Mouse (Mus musculus) liver, embryonic 16.5 days (tissue): ENCODE data around the gene Tlr7. TPM values are rescaled to one million over a fixed set of nuclear protein-coding genes. Genes with fewer than 3 reads are reported as not detected.

ENCODE experiments used
- ATAC-seq: fragments of 200-750 bp; cut with Nextera tagmentation; 2 replicates; pipeline ENCODE4 v1.8.0; 2017; ENCODE audit warnings: low read depth, mild to moderate bottlenecking, moderate number of reproducible peaks, moderate library complexity
- H3K27ac ChIP-seq: fragments of 300-500 bp; sonication (generic); 2 replicates; pipeline ENCODE4 v1.5.1; 2014; ENCODE audit warnings: mild to moderate bottlenecking, low read length
- H3K27me3 ChIP-seq: fragments of 300-500 bp; sonication (generic); 2 replicates; pipeline ENCODE4 v1.6.1; 2014; ENCODE audit warnings: low read depth, low read length, mixed read lengths; ENCODE audit not compliant: control insufficient read depth, insufficient read depth
- H3K36me3 ChIP-seq: fragments of 300-500 bp; sonication (generic); 2 replicates; pipeline ENCODE4 v1.6.1; 2014; ENCODE audit warnings: mild to moderate bottlenecking; ENCODE audit not compliant: control insufficient read depth, insufficient read depth
- H3K4me1 ChIP-seq: fragments of 300-500 bp; sonication (generic); 2 replicates; pipeline ENCODE4 v1.6.1; 2014; ENCODE audit warnings: low read depth, low read length, mixed read lengths; ENCODE audit not compliant: control insufficient read depth
- H3K4me2 ChIP-seq: fragments of 300-500 bp; sonication (generic); 2 replicates; pipeline ENCODE4 v1.6.1; 2014; ENCODE audit warnings: low read depth, low read length, mixed read lengths
- H3K4me3 ChIP-seq: fragments of 300-500 bp; sonication (generic); 2 replicates; pipeline ENCODE4 v1.5.1; 2014; ENCODE audit warnings: low read depth, mild to moderate bottlenecking, low read length
- H3K9ac ChIP-seq: fragments of 300-500 bp; sonication (generic); 2 replicates; pipeline ENCODE4 v1.6.1; 2014; ENCODE audit warnings: low read depth, low read length
- H3K9me3 ChIP-seq: fragments of 300-500 bp; sonication (generic); replicated peaks from 2 replicates; pipeline ENCODE4 v1.6.1; 2016; ENCODE audit warnings: low read length; ENCODE audit not compliant: control insufficient read depth
- WGBS: fragments of 180-500 bp; shearing (Covaris S2); extraction: QIAGEN DNeasy Blood & Tissue Kit; methylation state at CpG from one replicate; pipeline ENCODE4 v1.1.7; 2014; ENCODE audit not compliant: insufficient replicate concordance; 5-methylcytosine and 5-hydroxymethylcytosine counted together
- polyA plus RNA-seq: library from polyadenylated mRNA; unstranded; fragments of >200 nt; fragmentation: Nextera tagmentation; extraction: Ambion mirVana; gene quantifications from 2 replicates; pipeline ENCODE4 v1.2.1, GENCODE M21; 2015

Gene Tlr7
- polyA plus RNA-seq, 1 experiment from 2014 or later, result 1.5 TPM

GRCm38 (mm10) chrX:167341811-167342210 is 11.5 kb upstream of the Tlr7 start:
- Histone ChIP-seq H3K27ac (no peak overlapping the region), H3K9me3 (no peaks in the 10 kb centered on the region), H3K4me3 (no peak overlapping the region), H3K4me1 (no peaks in the 10 kb centered on the region), H3K9ac (no peak overlapping the region), H3K36me3 (no peaks in the 10 kb centered on the region), H3K27me3 (no peaks in the 10 kb centered on the region; the same call in 1 of the 2 replicates), H3K4me2 (no peak overlapping the region)
- WGBS, result 52% methylated on average over 3 of the region's 3 CpGs
- ATAC-seq, result no peak

GRCm38 (mm10) chrX:167340190-167340589 is 9.8 kb upstream of the Tlr7 start:
- Histone ChIP-seq H3K36me3 (no peaks in the 10 kb centered on the region), H3K4me3 (no peak overlapping the region), H3K4me1 (no peaks in the 10 kb centered on the region), H3K9ac (no peak overlapping the region), H3K9me3 (no peaks in the 10 kb centered on the region), H3K4me2 (no peak overlapping the region), H3K27me3 (no peaks in the 10 kb centered on the region; the same call in 1 of the 2 replicates), H3K27ac (no peak overlapping the region)
- no peak for ATAC-seq
- 67% methylated on average over 2 of the region's 2 CpGs for WGBS

GRCm38 (mm10) chrX:167337990-167338389 is 7.6 kb upstream of the Tlr7 start:
- Histone ChIP-seq H3K9me3 (no peaks in the 10 kb centered on the region), H3K9ac (no peak overlapping the region), H3K4me1 (no peaks in the 10 kb centered on the region), H3K4me3 (no peak overlapping the region), H3K27me3 (no peaks in the 10 kb centered on the region; the same call in 1 of the 2 replicates), H3K4me2 (no peak overlapping the region), H3K36me3 (no peaks in the 10 kb centered on the region), H3K27ac (no peak overlapping the region)
- ATAC-seq, result no peak
- 68% methylated on average over 1 of the region's 1 CpGs for WGBS

- Histone ChIP-seq H3K4me1 (no peaks in the 10 kb centered on the region), H3K9me3 (no peaks in the 10 kb centered on the region), H3K4me2 (no peak overlapping the region), H3K9ac (no peak overlapping the region), H3K4me3 (no peak overlapping the region), H3K36me3 (no peaks in the 10 kb centered on the region), H3K27ac (no peak overlapping the region), H3K27me3 (no peaks in the 10 kb centered on the region)
- ATAC-seq, result no peak
- 50% methylated on average over 1 of the region's 1 CpGs for WGBS
Observed at GRCm38 (mm10) chrX:167334571-167334970, 4.2 kb upstream of the Tlr7 start.

- no peak overlapping the region for H3K4me2 ChIP-seq
- H3K27ac ChIP-seq, result no peak overlapping the region
- no peak overlapping the region for H3K9ac ChIP-seq
- no peaks in the 10 kb centered on the region for H3K4me1 ChIP-seq
- 0 out of 2 replicates have a peak, but pooled peaks have one; percentile 9 for ATAC-seq
- no peaks in the 10 kb centered on the region for H3K27me3 ChIP-seq
- H3K36me3 ChIP-seq, result no peaks in the 10 kb centered on the region
- WGBS, result 10% methylated on average over 1 of the region's 1 CpGs
- H3K9me3 ChIP-seq, result no peaks in the 10 kb centered on the region
- no peak overlapping the region for H3K4me3 ChIP-seq
Observed at GRCm38 (mm10) chrX:167332607-167333006, 2.2 kb upstream of the Tlr7 start.

GRCm38 (mm10) chrX:167330993-167331392 is 635 bp upstream of the Tlr7 start:
- Histone ChIP-seq H3K27ac (no peak overlapping the region), H3K9me3 (no peaks in the 10 kb centered on the region), H3K9ac (no peak overlapping the region), H3K4me2 (no peak overlapping the region), H3K27me3 (no peaks in the 10 kb centered on the region), H3K36me3 (no peaks in the 10 kb centered on the region), H3K4me1 (no peaks in the 10 kb centered on the region), H3K4me3 (no peak overlapping the region)
- 37% methylated on average over 4 of the region's 4 CpGs for WGBS
- no peak for ATAC-seq

- WGBS, result 66% methylated on average over 1 of the region's 1 CpGs
- no peaks in the 10 kb centered on the region for H3K4me1 ChIP-seq
- no peaks in the 10 kb centered on the region for H3K27me3 ChIP-seq
- ATAC-seq, result no peak
- H3K4me3 ChIP-seq, result no peak overlapping the region
- no peaks in the 10 kb centered on the region for H3K36me3 ChIP-seq
- no peaks in the 10 kb centered on the region for H3K9me3 ChIP-seq
- H3K27ac ChIP-seq, result no peak overlapping the region
- 0 out of 2 replicates have a peak overlapping the region, but pooled peaks have one; percentile 9 for H3K4me2 ChIP-seq
- no peak overlapping the region for H3K9ac ChIP-seq
Observed at GRCm38 (mm10) chrX:167329620-167330019, 738 bp downstream of the Tlr7 start.

- no peaks in the 10 kb centered on the region for H3K4me1 ChIP-seq
- no peak for ATAC-seq
- no peaks in the 10 kb centered on the region for H3K36me3 ChIP-seq
- H3K9ac ChIP-seq, result no peak overlapping the region
- H3K27ac ChIP-seq, result no peak overlapping the region
- no peaks in the 10 kb centered on the region for H3K27me3 ChIP-seq
- H3K4me3 ChIP-seq, result no peak overlapping the region
- 53% methylated on average over 1 of the region's 1 CpGs for WGBS
- H3K4me2 ChIP-seq, result no peak overlapping the region
- no peaks in the 10 kb centered on the region for H3K9me3 ChIP-seq
Observed at GRCm38 (mm10) chrX:167329098-167329497, 1.3 kb downstream of the Tlr7 start.

GRCm38 (mm10) chrX:167328519-167328918 is 1.8 kb downstream of the Tlr7 start:
- no peak overlapping the region for H3K27ac ChIP-seq
- WGBS, result 44% methylated on average over 3 of the region's 3 CpGs
- H3K27me3 ChIP-seq, result no peaks in the 10 kb centered on the region
- no peaks in the 10 kb centered on the region for H3K4me1 ChIP-seq
- no peak overlapping the region for H3K4me3 ChIP-seq
- no peak for ATAC-seq
- H3K9ac ChIP-seq, result no peak overlapping the region
- no peaks in the 10 kb centered on the region for H3K36me3 ChIP-seq
- no peak overlapping the region for H3K4me2 ChIP-seq
- H3K9me3 ChIP-seq, result no peaks in the 10 kb centered on the region
